Mouse (Mus musculus) neutrophil, adult 5-6 weeks (primary cell): ENCODE data around the gene Ndufc2. TPM values are rescaled to one million over a fixed set of nuclear protein-coding genes. Genes with fewer than 3 reads are reported as not detected.

ENCODE experiments used
- total RNA-seq: library from RNA; stranded (forward); fragments of 200-1000 nt; gene quantifications from 2 replicates; pipeline ENCODE4 v1.2.3, GENCODE M21; 2017

The Ndufc2 gene
- total RNA-seq, 1 experiment from 2014 or later: 31.3 TPM

Other genes with a start within 250 kb of the Ndufc2 start
- 2.7 and 5.7 TPM in 2 replicates for gene Usp35, start 68.0 kb upstream of the Ndufc2 start, total RNA-seq
- 1.1 and 2.4 TPM in 2 replicates for gene Kctd21, start 67.7 kb upstream of the Ndufc2 start, total RNA-seq
- 4.8 and 7.4 TPM in 2 replicates for gene Alg8, start 28.4 kb upstream of the Ndufc2 start, total RNA-seq
- gene Thrsp, start 17.7 kb downstream of the Ndufc2 start, total RNA-seq: not detected in 2 replicates
- gene Kctd14, start 51.3 kb downstream of the Ndufc2 start, total RNA-seq: 7.1 and 9.7 TPM in 2 replicates
- gene Ints4, start 81.0 kb downstream of the Ndufc2 start, total RNA-seq: 68.8 and 73.8 TPM in 2 replicates
- 16.1 and 19.6 TPM in 2 replicates for gene Aamdc, start 179.5 kb downstream of the Ndufc2 start, total RNA-seq
- 86.8 and 100 TPM in 2 replicates for gene Rsf1, start 179.9 kb downstream of the Ndufc2 start, total RNA-seq